Mouse (Mus musculus) lung, adult 2 months (tissue): ENCODE data around the gene Cep112. TPM values are rescaled to one million over a fixed set of nuclear protein-coding genes. Genes with fewer than 3 reads are reported as not detected.

Experiments used
- DNase-seq: peaks from one replicate; pipeline ENCODE4 v3.0.0; 2022
- H3K4me1 ChIP-seq: fragments of 200-500 bp; 2 replicates; pipeline ENCODE4 v1.6.1; 2011; ENCODE audit warnings: low read length; ENCODE audit not compliant: control insufficient read depth, insufficient read depth
- H3K4me3 ChIP-seq: fragments of 200-500 bp; replicated peaks from 2 replicates; pipeline ENCODE3; 2011; ENCODE audit warnings: low read depth, mild to moderate bottlenecking, control low read depth, low read length; ENCODE audit errors: extremely low read depth
- CTCF ChIP-seq: fragments of 200-500 bp; IDR thresholded peaks from 2 replicates; pipeline ENCODE4 v1.5.1; 2011; ENCODE audit warnings: mild to moderate bottlenecking, low read length, control low read depth; ENCODE audit not compliant: insufficient read depth
- POLR2A ChIP-seq: fragments of 200-500 bp; IDR thresholded peaks from 2 replicates; pipeline ENCODE4 v1.6.1; 2011; ENCODE audit warnings: low read depth, mild to moderate bottlenecking, control low read depth, low read length, borderline replicate concordance; ENCODE audit errors: extremely low read depth
- WGBS: fragments of 180-500 bp; shearing (Covaris S2); methylation state at CpG from one replicate; pipeline ENCODE4 v1.1.7; 2018; 5-methylcytosine and 5-hydroxymethylcytosine counted together
- polyA plus RNA-seq: library from polyadenylated mRNA; depleted of rRNA; stranded (reverse); fragments of >200 nt; gene quantifications from 2 replicates; pipeline ENCODE4 v1.2.3, GENCODE M21; 2012

Cep112 gene
- polyA plus RNA-seq, 1 experiment, result 0.39 TPM

- 96% methylated on average over 3 of the region's 3 CpGs for WGBS
- no peak for TF ChIP-seq CTCF
- no peak for TF ChIP-seq POLR2A
- H3K4me1 ChIP-seq, result no peaks in the 10 kb centered on the region
- no peak for DNase-seq
- H3K4me3 ChIP-seq, result no peak overlapping the region
Observed at GRCm38 (mm10) chr11:108682014-108682413, 257.0 kb downstream of the Cep112 start.

- no peak for DNase-seq
- no peaks in the 10 kb centered on the region for H3K4me1 ChIP-seq
- TF ChIP-seq POLR2A, result no peak
- no peak for TF ChIP-seq CTCF
- no peak overlapping the region for H3K4me3 ChIP-seq
- WGBS, result 54% methylated on average over 4 of the region's 4 CpGs
Observed at GRCm38 (mm10) chr11:108696563-108696962, 271.6 kb downstream of the Cep112 start.

- peak overlapping the region; percentile 15 for H3K4me3 ChIP-seq
- peaks cover 12% of the 10 kb centered on the region for H3K4me1 ChIP-seq
- DNase-seq, result peak; percentile 29
- WGBS, result 13% methylated on average over 7 of the region's 7 CpGs
- TF ChIP-seq CTCF (no peak), POLR2A (no peak)
Observed at GRCm38 (mm10) chr11:108752301-108752700, 327.3 kb downstream of the Cep112 start.

GRCm38 (mm10) chr11:108752765-108753164 lies 327.8 kb downstream of the Cep112 start:
- DNase-seq, result no peak
- Histone ChIP-seq H3K4me3 (no peak overlapping the region), H3K4me1 (peaks cover 15% of the 10 kb centered on the region)
- TF ChIP-seq CTCF (no peak), POLR2A (no peak)
- 84% methylated on average over 2 of the region's 2 CpGs for WGBS

- WGBS, result 69% methylated on average over 7 of the region's 7 CpGs
- H3K4me1 ChIP-seq, result peaks cover 16% of the 10 kb centered on the region
- H3K4me3 ChIP-seq, result no peak overlapping the region
- no peak for TF ChIP-seq CTCF
- TF ChIP-seq POLR2A, result no peak
- DNase-seq, result no peak
Observed at GRCm38 (mm10) chr11:108753361-108754240, 328.6 kb downstream of the Cep112 start.

GRCm38 (mm10) chr11:108757211-108757610 lies 332.2 kb downstream of the Cep112 start:
- DNase-seq, result no peak
- no peak overlapping the region for H3K4me3 ChIP-seq
- H3K4me1 ChIP-seq, result peaks cover 6% of the 10 kb centered on the region
- WGBS, result 80% methylated on average over 2 of the region's 2 CpGs
- no peak for TF ChIP-seq CTCF
- no peak for TF ChIP-seq POLR2A

GRCm38 (mm10) chr11:108757626-108758430 lies 332.8 kb downstream of the Cep112 start:
- DNase-seq, result no peak
- TF ChIP-seq POLR2A (no peak), CTCF (no peak)
- Histone ChIP-seq H3K4me3 (no peak overlapping the region), H3K4me1 (peaks cover 4% of the 10 kb centered on the region)
- WGBS, result 33% methylated on average over 6 of the region's 6 CpGs

GRCm38 (mm10) chr11:108770064-108770463 lies 345.1 kb downstream of the Cep112 start:
- H3K4me3 ChIP-seq, result no peak overlapping the region
- H3K4me1 ChIP-seq, result no peaks in the 10 kb centered on the region; the same call in 1 of the 2 replicates
- TF ChIP-seq CTCF (no peak), POLR2A (no peak)
- 74% methylated on average over 3 of the region's 3 CpGs for WGBS
- no peak for DNase-seq

GRCm38 (mm10) chr11:108774019-108774670 lies 349.2 kb downstream of the Cep112 start:
- WGBS, result 57% methylated on average over 6 of the region's 6 CpGs
- Histone ChIP-seq H3K4me3 (no peak overlapping the region), H3K4me1 (no peaks in the 10 kb centered on the region; the same call in 1 of the 2 replicates)
- DNase-seq, result no peak
- TF ChIP-seq POLR2A (no peak), CTCF (no peak)
